Mouse (Mus musculus): ENCODE results near the gene Gtf2h5. TPM values are rescaled to one million over a fixed set of nuclear protein-coding genes. Genes with fewer than 3 reads are reported as not detected.
A peak's percentile ranks its signal among the peaks of the same experiment; 100 is the strongest.

The Gtf2h5 gene
- polyA plus RNA-seq, 1 experiment: 32.8 TPM

DNA sequence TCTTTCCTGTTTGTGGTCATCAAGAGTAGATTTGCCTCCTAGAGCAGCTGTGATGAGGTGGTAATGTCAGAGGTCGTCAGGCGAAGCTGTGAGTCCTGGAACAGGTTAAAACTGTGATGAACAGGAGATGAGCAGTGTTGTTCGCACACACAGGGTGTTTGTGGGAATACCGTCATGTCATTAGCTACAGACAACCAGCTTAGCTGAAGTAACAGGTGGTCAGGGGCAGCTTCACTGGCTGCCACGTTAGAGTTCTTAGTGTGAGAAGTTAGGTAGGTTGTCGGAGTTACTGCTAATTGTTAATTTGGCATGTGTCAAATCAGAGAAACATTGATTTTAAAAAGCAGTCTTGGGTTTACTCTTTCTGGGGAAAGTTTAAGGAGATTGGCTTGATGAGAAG, 34.1 kb downstream of the Gtf2h5 start:
- no peak for DNase-seq (ENCODE audit: low read depth)

DNA sequence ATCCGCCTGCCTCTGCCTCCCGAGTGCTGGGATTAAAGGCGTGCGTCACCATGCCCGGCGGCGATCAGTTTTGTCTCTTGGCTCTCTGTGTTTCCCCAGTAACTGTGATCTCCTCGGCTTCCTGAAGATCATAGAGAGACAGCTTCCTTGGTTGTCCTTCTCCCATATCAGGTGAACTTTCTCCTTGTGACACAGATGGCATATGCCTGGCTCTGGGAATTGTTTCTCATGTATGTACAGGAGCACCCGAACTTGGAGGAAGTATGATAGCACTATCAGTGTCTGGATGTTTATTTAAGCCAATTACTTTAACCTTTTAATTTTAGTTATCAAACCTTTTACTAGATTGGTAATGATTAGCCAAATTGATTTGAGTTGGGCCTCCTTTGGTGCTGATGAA, 35.5 kb downstream of the Gtf2h5 start:
- no peak for DNase-seq (ENCODE audit: low read depth)

DNA sequence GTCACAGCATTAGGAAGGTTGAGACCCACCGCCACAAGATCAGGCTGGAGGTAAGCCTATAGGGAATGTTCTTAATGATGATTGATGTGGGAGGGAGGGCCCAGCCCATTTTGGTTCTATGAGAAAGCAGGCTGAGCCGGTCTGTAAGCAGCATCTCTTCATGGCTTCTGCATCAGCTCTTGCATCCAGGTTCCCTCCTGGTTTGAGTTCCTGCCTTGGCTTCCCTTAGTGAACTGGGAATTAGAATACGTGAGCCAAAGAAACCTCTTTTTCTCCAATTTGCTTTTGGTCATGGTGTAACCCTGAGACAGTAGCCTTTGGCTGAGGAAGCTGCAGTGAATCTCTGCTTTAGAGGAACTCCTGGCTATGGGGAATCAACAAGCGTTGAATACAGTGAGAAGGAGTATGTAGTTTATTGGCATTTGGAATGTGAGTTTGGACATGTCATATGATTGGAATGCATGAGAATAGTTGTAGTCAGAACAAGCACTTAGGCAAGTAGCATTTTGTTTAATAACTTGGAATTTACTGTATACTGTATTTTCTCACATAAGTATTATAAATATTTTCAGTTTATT, 37.7 kb downstream of the Gtf2h5 start:
- no peak for DNase-seq (ENCODE audit: low read depth)

DNA sequence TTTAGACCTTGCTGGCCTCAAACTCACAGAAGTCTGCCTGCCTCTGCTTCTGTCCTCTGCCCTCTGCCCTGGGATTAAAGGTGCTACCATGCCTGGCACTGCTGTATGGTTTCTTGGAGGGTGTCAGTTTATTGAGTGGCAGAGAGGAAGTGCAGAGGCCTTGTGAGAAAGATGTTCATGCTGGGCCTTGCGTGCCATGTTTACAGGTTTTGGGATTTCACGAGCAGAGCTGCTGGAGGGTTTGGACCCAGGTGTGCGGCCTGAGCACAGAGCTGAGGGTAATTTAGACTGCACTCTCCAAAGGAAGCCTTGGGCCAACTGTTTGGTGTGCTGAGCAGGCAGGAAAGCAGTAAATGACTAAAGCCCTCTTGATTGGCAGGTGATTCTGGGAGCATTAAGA, 38.3 kb downstream of the Gtf2h5 start:
- no peak for DNase-seq (ENCODE audit: low read depth)

DNA sequence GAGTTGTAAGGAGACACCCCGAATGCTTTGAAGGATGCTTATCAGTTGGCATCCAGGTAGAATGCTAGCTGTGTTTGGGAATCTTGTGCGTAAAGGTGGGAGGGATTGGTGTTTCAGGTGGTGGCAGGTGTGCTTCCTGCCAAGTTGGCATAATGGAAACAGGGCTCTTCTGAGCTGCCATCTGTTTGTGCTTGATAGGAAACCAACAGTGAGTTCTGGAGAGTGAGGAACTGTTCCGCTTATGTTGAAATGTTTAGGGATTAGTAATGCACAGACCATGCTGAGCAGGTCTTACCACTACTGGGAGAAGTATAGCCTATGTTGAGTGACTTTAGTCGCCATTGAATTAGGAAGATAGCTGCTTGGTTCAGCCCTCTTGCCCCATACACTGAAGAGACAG, 39.3 kb downstream of the Gtf2h5 start:
- peak; percentile 71 for DNase-seq (ENCODE audit: low read depth)

DNA sequence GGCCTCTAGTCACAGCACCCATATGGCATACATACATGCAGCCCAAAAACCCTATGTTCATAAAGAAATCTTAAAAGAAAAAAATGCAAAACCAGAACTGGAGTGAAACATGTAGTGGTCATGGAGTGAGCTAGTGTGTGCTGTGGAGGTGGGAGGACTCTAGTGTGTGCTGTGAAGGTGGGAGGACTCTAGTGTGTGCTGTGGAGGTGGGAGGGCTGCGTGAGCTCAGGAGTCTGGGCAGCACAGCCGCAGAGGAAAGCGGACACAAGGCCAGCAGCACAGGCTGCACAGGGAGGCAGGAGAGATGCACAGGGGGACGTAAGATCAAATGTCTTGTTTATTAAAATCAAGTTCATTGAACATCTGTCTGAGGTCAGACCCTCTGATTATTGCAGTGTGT, 44.2 kb downstream of the Gtf2h5 start:
- DNase-seq (ENCODE audit: low read depth): no peak

DNA sequence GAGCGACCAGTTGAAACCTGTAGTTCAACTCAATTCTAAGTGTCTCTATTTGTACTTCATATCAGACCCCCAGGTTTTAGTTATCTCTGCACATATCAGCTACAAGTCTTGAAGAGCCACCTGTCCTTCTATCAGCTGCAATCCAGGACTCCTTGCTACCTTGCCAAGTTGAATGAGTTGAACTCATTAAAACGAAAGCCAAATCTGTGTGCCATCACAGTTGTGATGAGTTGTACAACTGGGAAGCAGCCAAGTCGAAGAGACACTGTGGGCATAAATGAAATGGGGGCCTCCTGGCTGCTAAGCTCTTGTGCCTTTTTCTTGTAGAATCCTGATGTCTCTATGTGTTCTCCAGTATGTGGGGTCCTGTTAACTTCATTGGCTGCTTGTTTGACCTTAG, 45.9 kb downstream of the Gtf2h5 start:
- no peak for DNase-seq (ENCODE audit: low read depth)

DNA sequence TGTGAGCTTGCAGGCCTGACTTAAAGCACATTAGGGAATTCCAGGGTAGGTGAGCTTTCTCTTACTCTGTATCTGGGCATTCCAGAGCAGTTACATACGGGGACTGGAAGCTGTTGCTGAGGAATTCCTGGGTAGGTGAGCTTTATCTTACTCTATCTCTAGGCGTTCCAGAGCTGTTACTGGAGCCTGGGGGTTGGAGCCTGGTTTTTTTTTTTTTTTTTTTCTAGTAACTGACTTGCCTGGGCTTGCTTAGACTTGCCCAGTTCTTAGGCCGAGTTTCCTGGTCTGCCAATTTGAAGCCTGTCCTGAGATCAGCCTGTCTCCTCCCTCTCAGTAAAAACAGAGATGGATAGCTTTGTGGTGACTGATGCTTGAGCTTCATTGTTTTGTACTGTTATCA, 48.5 kb downstream of the Gtf2h5 start:
- DNase-seq (ENCODE audit: low read depth): no peak

DNA sequence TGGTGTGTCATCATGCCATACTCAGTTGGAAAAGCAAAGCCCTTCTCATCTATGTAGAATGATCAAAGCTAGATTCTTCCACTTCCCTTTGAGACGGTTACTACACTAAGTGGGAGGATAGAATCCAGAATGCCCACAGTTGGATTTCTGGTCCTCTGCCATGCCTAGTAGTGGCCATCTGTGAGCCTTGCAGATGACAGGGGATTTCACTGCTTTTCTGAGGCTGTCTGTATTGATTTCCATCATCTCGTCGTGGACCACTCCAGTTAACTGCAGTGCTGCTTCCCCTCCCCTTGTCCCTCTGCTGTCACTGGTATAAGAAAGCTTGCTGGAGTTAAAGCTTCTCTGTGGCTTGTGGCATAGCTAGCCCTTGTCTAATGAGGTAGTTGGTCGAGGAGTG, 49.8 kb downstream of the Gtf2h5 start:
- DNase-seq (ENCODE audit: low read depth): no peak

DNA sequence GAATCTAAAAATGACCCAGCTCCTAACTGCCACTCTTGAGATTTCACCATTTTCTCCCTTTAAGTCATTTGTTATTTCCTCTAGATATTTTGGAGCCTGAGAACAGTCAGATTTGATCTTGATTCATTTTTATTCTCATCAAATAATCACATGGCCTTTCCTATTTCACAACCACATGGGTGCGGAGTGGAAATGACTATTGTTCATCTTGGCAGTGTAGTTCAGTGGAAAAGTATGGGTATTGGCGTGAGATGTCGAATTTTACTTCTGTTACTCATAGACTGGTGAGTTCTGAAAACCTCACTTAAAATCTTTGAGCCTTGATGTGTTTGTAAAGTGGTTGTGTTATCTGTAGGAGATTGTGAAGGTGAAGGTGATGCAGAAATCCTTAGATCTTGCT, 51.5 kb downstream of the Gtf2h5 start:
- no peak for DNase-seq (ENCODE audit: low read depth)

Other genes with a start within 250 kb of the Gtf2h5 start
- gene Snx9, start 238.5 kb upstream of the Gtf2h5 start, polyA plus RNA-seq (2012; rRNA removed): 34.1 and 42.3 TPM in 2 replicates
- gene Synj2, start 138.5 kb upstream of the Gtf2h5 start, polyA plus RNA-seq (2012; rRNA removed): 10.8 and 13.7 TPM in 2 replicates
- gene Serac1, start within 50 bp of the Gtf2h5 start, polyA plus RNA-seq (2012; rRNA removed): 4.8 and 6.2 TPM in 2 replicates
- 45.0 and 50.2 TPM in 2 replicates for gene Tulp4, start 26.7 kb downstream of the Gtf2h5 start, polyA plus RNA-seq (2012; rRNA removed)
- gene Tmem181a, start 177.1 kb downstream of the Gtf2h5 start, polyA plus RNA-seq (2012; rRNA removed): 9.7 and 11.8 TPM in 2 replicates
- 2.8 and 3.2 TPM in 2 replicates for gene Dynlt1a, start 237.7 kb downstream of the Gtf2h5 start, polyA plus RNA-seq (2012; rRNA removed)